Mouse (Mus musculus) embryonic facial prominence, embryonic 14.5 days (tissue): Measurements from ENCODE around the gene Fga. TPM values are rescaled to one million over a fixed set of nuclear protein-coding genes. Genes with fewer than 3 reads are reported as not detected.

ENCODE experiments used
- ATAC-seq: fragments of 200-750 bp; cut with Nextera tagmentation; 2 replicates; pipeline ENCODE4 v1.8.0; 2017; ENCODE audit warnings: low read depth, moderate number of reproducible peaks, moderate TSS enrichment
- DNase-seq: peaks from one replicate; pipeline ENCODE4 v3.0.0-alpha.2; 2015; ENCODE audit warnings: low spot score
- H3K27ac ChIP-seq: fragments of 300-500 bp; sonication (generic); replicated peaks from 2 replicates; pipeline ENCODE4 v1.5.1; 2014; ENCODE audit warnings: low read depth, mild to moderate bottlenecking, low read length, moderate library complexity
- H3K27me3 ChIP-seq: fragments of 300-500 bp; sonication (generic); replicated peaks from 2 replicates; pipeline ENCODE4 v1.6.1; 2014; ENCODE audit warnings: low read length; ENCODE audit not compliant: control insufficient read depth, insufficient read depth
- H3K36me3 ChIP-seq: fragments of 300-500 bp; sonication (generic); 2 replicates; pipeline ENCODE4 v1.6.1; 2014; ENCODE audit warnings: low read length, mixed read lengths; ENCODE audit not compliant: control insufficient read depth, insufficient read depth
- H3K4me1 ChIP-seq: fragments of 300-500 bp; sonication (generic); 2 replicates; pipeline ENCODE4 v1.6.1; 2014; ENCODE audit warnings: antibody characterized with exemption, low read length; ENCODE audit not compliant: control insufficient read depth, insufficient read depth
- H3K4me2 ChIP-seq: fragments of 300-500 bp; sonication (generic); 2 replicates; pipeline ENCODE4 v1.6.1; 2014; ENCODE audit warnings: low read depth, mild to moderate bottlenecking, low read length, moderate library complexity, mixed read lengths
- H3K4me3 ChIP-seq: fragments of 300-500 bp; sonication (generic); 2 replicates; pipeline ENCODE4 v1.5.1; 2014; ENCODE audit warnings: low read depth, mild to moderate bottlenecking, low read length
- H3K9ac ChIP-seq: fragments of 300-500 bp; sonication (generic); 2 replicates; pipeline ENCODE4 v1.6.1; 2014; ENCODE audit warnings: low read depth, mild to moderate bottlenecking, low read length, moderate library complexity, mixed read lengths
- H3K9me3 ChIP-seq: fragments of 300-500 bp; sonication (generic); 2 replicates; pipeline ENCODE4 v1.6.1; 2016; ENCODE audit warnings: low read length; ENCODE audit not compliant: control insufficient read depth
- WGBS: fragments of 180-500 bp; shearing (Covaris S2); extraction: QIAGEN DNeasy Blood & Tissue Kit; methylation state at CpG from one replicate; pipeline ENCODE4 v1.1.7; 2014; 5-methylcytosine and 5-hydroxymethylcytosine counted together
- polyA plus RNA-seq: library from polyadenylated mRNA; unstranded; fragments of >200 nt; fragmentation: Nextera tagmentation; extraction: Ambion mirVana; gene quantifications from 2 replicates; pipeline ENCODE4 v1.2.1, GENCODE M21; 2014

Gene Fga
- polyA plus RNA-seq, 1 experiment from 2014 or later, result not detected

DNA sequence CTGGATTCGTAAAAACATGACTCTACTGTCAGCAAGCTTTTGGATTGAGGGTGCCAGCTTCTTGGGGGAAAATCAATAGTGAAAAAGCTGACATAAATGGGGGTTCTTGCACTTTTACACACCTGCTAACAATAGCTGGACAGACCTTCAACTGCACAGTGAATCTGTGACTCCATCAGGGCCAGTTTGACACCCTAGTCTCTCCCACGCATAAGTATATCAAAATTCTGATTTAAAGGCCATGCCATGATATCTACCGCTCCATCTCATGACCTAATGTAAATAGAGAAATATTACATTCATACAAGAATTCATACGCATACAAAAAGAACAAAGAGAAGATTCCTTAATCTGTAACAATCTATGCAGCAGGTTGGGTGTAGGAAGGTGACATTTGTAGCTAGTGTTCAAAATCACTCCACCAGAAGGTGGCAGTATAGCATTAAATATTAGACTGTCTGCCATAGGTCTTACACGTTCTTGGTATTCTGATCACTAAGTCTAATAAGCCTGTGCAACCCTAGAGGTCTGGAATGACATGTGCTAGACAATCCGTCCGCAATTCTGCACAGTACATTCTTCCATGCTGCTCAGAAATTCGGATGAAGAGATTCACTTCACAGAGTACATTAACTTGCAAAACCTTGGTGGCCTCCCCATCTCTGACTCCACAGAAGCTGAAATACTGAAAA lies 27.0 kb upstream of the Fga start:
- no peaks in the 10 kb centered on the region for H3K9me3 ChIP-seq
- no peaks in the 10 kb centered on the region for H3K4me1 ChIP-seq
- no peak overlapping the region for H3K27ac ChIP-seq
- H3K4me3 ChIP-seq, result no peak overlapping the region
- H3K9ac ChIP-seq, result no peak overlapping the region
- H3K4me2 ChIP-seq, result no peak overlapping the region
- H3K27me3 ChIP-seq, result peaks cover 12% of the 10 kb centered on the region; the same call in 1 of the 2 replicates
- DNase-seq (peak; percentile 91), ATAC-seq (peak; percentile 92)
- no peaks in the 10 kb centered on the region for H3K36me3 ChIP-seq
- WGBS, result 30% methylated on average over 8 of the region's 8 CpGs

DNA sequence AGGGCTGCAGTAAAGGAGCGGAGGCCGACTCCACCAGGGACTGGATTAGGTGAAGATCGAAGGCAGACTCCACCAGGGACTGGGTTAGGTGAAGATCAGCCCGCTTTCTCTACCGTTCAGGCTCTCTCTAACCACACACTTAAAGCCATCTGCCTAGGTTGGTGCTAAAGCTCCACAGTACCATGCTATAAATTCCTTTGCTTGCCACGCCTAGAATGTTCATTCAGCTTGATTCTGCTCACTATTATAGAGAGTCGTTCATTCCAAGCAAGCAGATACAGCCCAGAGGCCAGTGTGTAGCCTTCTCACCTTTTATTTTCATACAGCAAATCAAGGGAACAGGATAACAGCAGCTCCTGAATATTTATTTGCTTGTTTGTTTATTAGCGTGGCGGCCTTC lies 25.9 kb upstream of the Fga start:
- no peak overlapping the region for H3K9ac ChIP-seq
- DNase-seq (no peak), ATAC-seq (no peak)
- H3K4me3 ChIP-seq, result no peak overlapping the region
- H3K36me3 ChIP-seq, result no peaks in the 10 kb centered on the region
- 84% methylated on average over 9 of the region's 9 CpGs for WGBS
- no peak overlapping the region for H3K4me2 ChIP-seq
- H3K27me3 ChIP-seq, result peaks cover 8% of the 10 kb centered on the region; the same call in 1 of the 2 replicates
- H3K4me1 ChIP-seq, result no peaks in the 10 kb centered on the region
- H3K27ac ChIP-seq, result no peak overlapping the region
- H3K9me3 ChIP-seq, result no peaks in the 10 kb centered on the region

DNA sequence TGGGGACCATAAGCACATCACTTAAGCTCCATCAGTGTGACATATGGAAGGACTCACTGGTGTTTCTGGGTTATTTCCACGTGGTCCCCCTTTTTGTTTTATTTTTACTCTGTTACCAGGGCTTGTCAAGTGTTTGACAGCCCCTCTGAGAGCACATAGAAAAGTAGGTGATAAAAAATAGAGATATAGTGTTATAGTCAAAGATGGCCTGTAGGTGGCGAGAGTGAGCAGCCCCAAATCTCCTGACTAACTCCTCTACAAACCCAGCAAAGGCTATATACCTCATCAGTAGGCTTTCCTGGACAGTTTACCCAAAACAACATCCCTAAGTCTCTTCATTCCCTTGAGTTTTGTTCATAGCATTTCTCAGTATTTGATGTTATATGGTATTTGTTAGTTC lies 23.7 kb upstream of the Fga start:
- Histone ChIP-seq H3K27me3 (no peaks in the 10 kb centered on the region; the same call in 1 of the 2 replicates), H3K4me1 (no peaks in the 10 kb centered on the region), H3K27ac (no peak overlapping the region), H3K9ac (no peak overlapping the region), H3K36me3 (no peaks in the 10 kb centered on the region), H3K4me2 (no peak overlapping the region), H3K4me3 (no peak overlapping the region), H3K9me3 (no peaks in the 10 kb centered on the region)
- DNase-seq (peak; percentile 16), ATAC-seq (no peak)
- 1% methylated on average over 2 of the region's 2 CpGs for WGBS

DNA sequence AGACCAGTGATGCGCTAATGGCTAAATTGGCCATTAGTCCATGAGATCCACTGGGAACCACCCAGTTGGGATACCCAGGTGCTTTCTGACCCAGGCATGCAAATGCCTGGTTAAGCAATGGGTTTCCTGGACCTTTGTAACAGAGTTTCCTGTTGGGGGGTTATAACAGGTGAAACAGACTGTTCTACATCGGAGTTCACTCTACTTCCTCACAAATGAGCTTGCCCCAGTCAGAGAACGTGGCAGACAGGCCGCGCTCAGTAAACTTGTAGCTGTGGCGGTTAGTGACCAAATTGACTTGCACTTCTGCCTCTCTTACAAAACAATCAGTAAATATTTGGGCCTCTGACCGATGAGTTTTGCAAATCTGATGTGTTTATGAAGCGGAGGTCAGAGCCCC lies 22.8 kb upstream of the Fga start:
- 89% methylated on average over 8 of the region's 8 CpGs for WGBS
- Histone ChIP-seq H3K27ac (no peak overlapping the region), H3K4me2 (no peak overlapping the region), H3K9ac (no peak overlapping the region), H3K9me3 (no peaks in the 10 kb centered on the region), H3K27me3 (no peaks in the 10 kb centered on the region), H3K4me3 (no peak overlapping the region), H3K4me1 (no peaks in the 10 kb centered on the region), H3K36me3 (no peaks in the 10 kb centered on the region)
- no peak for DNase-seq
- ATAC-seq, result no peak

DNA sequence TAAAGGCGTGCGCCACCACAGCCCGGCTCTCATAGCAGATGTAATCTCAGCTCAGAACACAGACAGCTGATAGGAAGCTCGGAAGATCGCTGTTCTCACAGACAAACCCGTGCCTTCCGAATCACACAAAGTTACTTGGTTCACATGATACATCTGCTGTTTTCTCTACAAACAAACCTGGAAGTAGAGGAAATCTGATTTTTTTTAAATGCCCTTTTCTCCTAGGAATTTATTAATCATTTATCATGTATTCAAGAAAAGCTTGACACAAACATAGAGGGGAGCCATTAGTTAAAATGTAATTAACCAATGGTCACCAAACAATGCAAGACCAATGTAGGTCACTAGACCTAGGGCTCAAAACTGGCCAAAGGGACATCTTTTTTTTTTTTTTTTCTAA lies 21.1 kb upstream of the Fga start:
- DNase-seq, result no peak
- H3K9ac ChIP-seq, result no peak overlapping the region
- no peaks in the 10 kb centered on the region for H3K4me1 ChIP-seq
- no peak overlapping the region for H3K4me3 ChIP-seq
- WGBS, result 84% methylated on average over 7 of the region's 7 CpGs
- ATAC-seq, result no peak
- no peak overlapping the region for H3K4me2 ChIP-seq
- no peaks in the 10 kb centered on the region for H3K27me3 ChIP-seq
- no peak overlapping the region for H3K27ac ChIP-seq
- H3K36me3 ChIP-seq, result no peaks in the 10 kb centered on the region
- H3K9me3 ChIP-seq, result no peaks in the 10 kb centered on the region

DNA sequence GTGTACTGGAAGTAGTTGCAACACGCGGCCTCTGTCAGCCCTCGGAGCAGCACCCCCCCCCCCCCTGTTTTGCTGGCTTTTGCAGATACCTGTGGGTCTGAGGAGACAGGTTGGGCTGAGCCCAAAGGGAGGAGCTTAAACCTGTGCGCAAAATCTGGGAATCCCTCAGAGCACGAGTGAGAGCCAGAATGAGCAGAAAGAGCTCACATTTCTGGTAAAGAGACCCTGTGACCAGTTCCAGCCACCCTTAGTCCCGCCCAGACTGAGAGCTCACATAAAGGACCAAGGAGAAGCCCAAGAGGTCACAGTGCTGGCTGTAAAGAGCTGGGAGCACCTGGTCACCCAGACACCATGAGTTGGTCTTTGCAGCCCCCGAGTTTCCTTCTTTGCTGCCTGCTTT lies 18.3 kb upstream of the Fga start, which contains the start of gene Fgg:
Gene Fgg (plus strand): TSS at position 168 of the 400 bp plus-strand sequence.
- H3K4me1 ChIP-seq, result no peaks in the 10 kb centered on the region
- H3K27me3 ChIP-seq, result no peaks in the 10 kb centered on the region
- no peak within 1 kb of the TSS for H3K27ac ChIP-seq
- no peaks in the 10 kb centered on the region for H3K9me3 ChIP-seq
- H3K4me2 ChIP-seq, result no peak within 1 kb of the TSS
- no peak within 1 kb of the TSS for H3K4me3 ChIP-seq
- WGBS, result 43% methylated on average over 7 of the region's 7 CpGs
- no peaks in the 10 kb centered on the region for H3K36me3 ChIP-seq
- ATAC-seq (no peak), DNase-seq (no peak)
- H3K9ac ChIP-seq, result no peak within 1 kb of the TSS

DNA sequence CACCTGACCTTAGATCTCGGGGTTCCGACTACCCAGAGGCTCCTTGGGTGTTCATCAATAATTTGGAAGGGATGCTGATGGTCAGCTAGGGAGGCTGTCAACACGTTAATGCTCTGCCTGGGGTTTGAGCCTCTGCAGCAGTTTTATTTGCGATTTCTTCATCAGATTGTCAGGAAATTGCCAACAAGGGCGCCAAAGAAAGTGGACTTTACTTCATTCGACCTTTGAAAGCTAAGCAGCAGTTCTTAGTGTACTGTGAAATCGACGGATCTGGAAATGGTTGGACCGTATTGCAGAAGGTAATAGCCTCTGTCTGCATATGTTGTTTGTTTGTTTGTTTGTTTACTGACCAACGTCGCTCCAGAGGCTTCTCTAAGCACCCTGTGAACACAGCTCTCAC lies 15.6 kb upstream of the Fga start:
- no peaks in the 10 kb centered on the region for H3K4me1 ChIP-seq
- H3K9ac ChIP-seq, result no peak overlapping the region
- no peak for ATAC-seq
- no peaks in the 10 kb centered on the region for H3K36me3 ChIP-seq
- no peaks in the 10 kb centered on the region for H3K27me3 ChIP-seq
- no peak for DNase-seq
- 77% methylated on average over 11 of the region's 11 CpGs for WGBS
- H3K27ac ChIP-seq, result no peak overlapping the region
- no peak overlapping the region for H3K4me3 ChIP-seq
- H3K4me2 ChIP-seq, result no peak overlapping the region
- no peaks in the 10 kb centered on the region for H3K9me3 ChIP-seq

DNA sequence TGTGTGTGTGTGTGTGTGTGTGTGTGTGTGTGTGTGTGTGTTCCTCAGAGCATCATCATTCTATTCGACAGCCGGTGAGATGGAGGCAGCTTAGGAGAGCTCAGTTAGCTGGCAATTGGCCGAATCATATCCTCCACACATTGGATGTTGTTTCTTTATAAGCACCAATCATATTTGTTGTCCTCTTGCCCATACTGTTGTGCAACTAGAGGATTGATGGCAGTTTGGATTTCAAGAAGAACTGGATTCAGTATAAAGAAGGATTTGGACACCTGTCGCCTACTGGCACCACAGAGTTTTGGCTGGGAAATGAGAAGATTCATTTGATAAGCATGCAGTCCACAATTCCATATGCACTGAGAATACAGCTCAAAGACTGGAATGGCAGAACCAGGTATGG lies 14.7 kb upstream of the Fga start:
- no peak overlapping the region for H3K27ac ChIP-seq
- H3K27me3 ChIP-seq, result no peaks in the 10 kb centered on the region
- WGBS, result 91% methylated on average over 4 of the region's 4 CpGs
- H3K9me3 ChIP-seq, result no peaks in the 10 kb centered on the region
- no peak overlapping the region for H3K4me2 ChIP-seq
- no peak overlapping the region for H3K4me3 ChIP-seq
- H3K9ac ChIP-seq, result no peak overlapping the region
- H3K4me1 ChIP-seq, result no peaks in the 10 kb centered on the region
- ATAC-seq, result no peak
- DNase-seq, result no peak
- H3K36me3 ChIP-seq, result no peaks in the 10 kb centered on the region

DNA sequence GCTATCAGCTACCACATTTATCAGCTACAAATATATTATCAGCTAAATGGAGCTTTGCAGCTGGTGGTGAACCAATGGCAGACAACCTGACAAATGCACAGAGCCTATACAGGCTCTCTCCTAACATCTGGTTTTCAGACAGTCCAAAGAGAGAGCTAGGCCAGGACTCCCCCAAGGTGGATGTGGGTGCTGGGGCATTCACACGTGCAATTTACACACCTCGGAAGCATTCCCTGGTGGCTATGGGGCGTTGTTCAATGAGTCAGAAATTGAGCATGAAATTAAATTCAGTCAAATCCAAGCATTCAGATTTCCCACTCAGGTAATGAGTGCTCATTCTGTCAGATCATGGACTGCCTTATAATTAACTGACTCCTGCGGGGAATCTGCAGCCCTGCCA lies 14.3 kb upstream of the Fga start:
- no peaks in the 10 kb centered on the region for H3K36me3 ChIP-seq
- no peak overlapping the region for H3K9ac ChIP-seq
- H3K9me3 ChIP-seq, result no peaks in the 10 kb centered on the region
- 53% methylated on average over 4 of the region's 4 CpGs for WGBS
- ATAC-seq (no peak), DNase-seq (no peak)
- no peak overlapping the region for H3K4me3 ChIP-seq
- H3K27ac ChIP-seq, result no peak overlapping the region
- H3K4me2 ChIP-seq, result no peak overlapping the region
- H3K4me1 ChIP-seq, result no peaks in the 10 kb centered on the region
- H3K27me3 ChIP-seq, result no peaks in the 10 kb centered on the region
